Mouse (Mus musculus) liver, embryonic 12.5 days (tissue): ENCODE results near the gene Tfec. TPM values are rescaled to one million over a fixed set of nuclear protein-coding genes. Genes with fewer than 3 reads are reported as not detected.

Source experiments
- ATAC-seq: fragments of 200-750 bp; cut with Nextera tagmentation; 2 replicates; pipeline ENCODE4 v1.8.0; 2017; ENCODE audit warnings: moderate number of reproducible peaks, mild to moderate bottlenecking, moderate library complexity
- H3K27ac ChIP-seq: fragments of 300-500 bp; sonication (generic); 2 replicates; pipeline ENCODE4 v1.5.1; 2016; ENCODE audit warnings: mild to moderate bottlenecking
- H3K27me3 ChIP-seq: fragments of 300-500 bp; sonication (generic); replicated peaks from 2 replicates; pipeline ENCODE4 v1.6.1; 2016; ENCODE audit warnings: mild to moderate bottlenecking, moderate library complexity
- H3K36me3 ChIP-seq: fragments of 300-500 bp; sonication (generic); 2 replicates; pipeline ENCODE4 v1.6.1; 2016; ENCODE audit warnings: mild to moderate bottlenecking, moderate library complexity
- H3K4me1 ChIP-seq: fragments of 300-500 bp; sonication (generic); 2 replicates; pipeline ENCODE4 v1.6.1; 2016
- H3K4me2 ChIP-seq: fragments of 300-500 bp; sonication (generic); 2 replicates; pipeline ENCODE4 v1.6.1; 2016; ENCODE audit warnings: mild to moderate bottlenecking, moderate library complexity
- H3K4me3 ChIP-seq: fragments of 300-500 bp; sonication (generic); 2 replicates; pipeline ENCODE4 v1.5.1; 2016; ENCODE audit warnings: mild to moderate bottlenecking, moderate library complexity
- H3K9ac ChIP-seq: fragments of 300-500 bp; sonication (generic); 2 replicates; pipeline ENCODE4 v1.6.1; 2016; ENCODE audit warnings: mild to moderate bottlenecking, moderate library complexity
- H3K9me3 ChIP-seq: fragments of 300-500 bp; sonication (generic); replicated peaks from 2 replicates; pipeline ENCODE4 v1.6.1; 2016; ENCODE audit warnings: mild to moderate bottlenecking, moderate library complexity
- WGBS: fragments of 180-500 bp; shearing (Covaris S2); methylation state at CpG from one replicate; pipeline ENCODE4 v1.1.7; 2016; ENCODE audit not compliant: insufficient replicate concordance; 5-methylcytosine and 5-hydroxymethylcytosine counted together
- polyA plus RNA-seq: library from polyadenylated mRNA; unstranded; fragments of >200 nt; fragmentation: Nextera tagmentation; extraction: Ambion mirVana; gene quantifications from 2 replicates; pipeline ENCODE4 v1.2.1, GENCODE M21; 2016

The Tfec gene
- polyA plus RNA-seq, 1 experiment from 2014 or later, result 3.7 TPM

DNA sequence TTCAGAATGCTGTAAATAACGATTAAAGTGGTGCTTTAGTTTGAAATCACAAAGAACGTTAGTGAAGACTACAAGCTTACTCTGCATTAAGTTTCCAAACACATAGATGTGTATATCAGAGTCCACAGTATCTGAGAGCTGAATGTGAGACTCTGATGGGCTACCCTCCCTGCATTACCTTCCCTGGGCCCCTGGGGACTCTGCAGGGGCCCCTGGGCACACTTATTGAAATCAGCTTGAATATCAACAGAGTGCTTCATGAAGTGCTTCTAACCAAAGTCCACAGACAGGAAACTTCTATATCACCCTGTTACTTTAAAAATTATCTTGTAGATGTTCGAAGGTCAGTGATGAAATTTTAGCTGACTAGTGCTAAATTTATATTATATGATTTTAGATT, 36.2 kb downstream of the Tfec start:
- no peak overlapping the region for H3K9ac ChIP-seq
- no peak overlapping the region for H3K27ac ChIP-seq
- H3K36me3 ChIP-seq, result no peaks in the 10 kb centered on the region
- no peak for ATAC-seq
- no peaks in the 10 kb centered on the region for H3K9me3 ChIP-seq
- WGBS, result 73% methylated on average over 3 of the region's 3 CpGs
- no peaks in the 10 kb centered on the region for H3K4me1 ChIP-seq
- H3K4me2 ChIP-seq, result no peak overlapping the region
- H3K27me3 ChIP-seq, result no peaks in the 10 kb centered on the region
- no peak overlapping the region for H3K4me3 ChIP-seq

DNA sequence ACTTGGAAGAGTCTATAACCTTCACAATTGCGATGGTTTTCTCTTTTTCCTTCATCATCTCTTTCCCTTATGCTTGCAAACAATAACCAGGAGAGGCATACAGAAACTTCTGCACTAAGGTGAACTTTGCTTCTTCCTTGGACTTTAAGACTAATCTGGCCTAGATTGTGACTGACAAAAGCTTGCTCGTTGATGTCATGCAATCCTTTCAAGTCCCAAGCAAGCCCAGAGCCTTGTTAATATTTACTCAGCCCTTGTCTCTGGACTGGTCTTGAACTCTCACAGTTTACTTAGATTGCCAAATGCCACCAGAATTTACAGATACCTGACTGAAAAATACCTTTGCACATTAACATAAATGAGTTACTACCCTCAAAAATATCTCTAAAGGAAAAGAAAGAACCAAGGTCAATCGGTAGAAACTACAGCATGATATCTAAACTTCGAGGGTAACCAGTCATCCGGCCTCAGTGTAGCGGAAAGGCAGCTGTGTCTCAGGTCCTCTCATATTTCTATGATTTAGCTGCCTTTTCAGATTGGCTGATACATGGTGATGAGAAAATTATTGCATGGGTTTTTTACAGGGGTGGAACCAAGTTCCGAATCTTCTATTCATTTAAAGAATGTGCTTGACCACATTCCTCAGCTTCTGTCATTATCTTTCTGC, 42.2 kb downstream of the Tfec start:
- ATAC-seq, result no peak
- H3K4me2 ChIP-seq, result no peak overlapping the region
- no peaks in the 10 kb centered on the region for H3K36me3 ChIP-seq
- no peaks in the 10 kb centered on the region for H3K4me1 ChIP-seq
- no peaks in the 10 kb centered on the region for H3K9me3 ChIP-seq
- no peak overlapping the region for H3K9ac ChIP-seq
- 67% methylated on average over 7 of the region's 7 CpGs for WGBS
- no peak overlapping the region for H3K27ac ChIP-seq
- no peaks in the 10 kb centered on the region for H3K27me3 ChIP-seq
- H3K4me3 ChIP-seq, result no peak overlapping the region

DNA sequence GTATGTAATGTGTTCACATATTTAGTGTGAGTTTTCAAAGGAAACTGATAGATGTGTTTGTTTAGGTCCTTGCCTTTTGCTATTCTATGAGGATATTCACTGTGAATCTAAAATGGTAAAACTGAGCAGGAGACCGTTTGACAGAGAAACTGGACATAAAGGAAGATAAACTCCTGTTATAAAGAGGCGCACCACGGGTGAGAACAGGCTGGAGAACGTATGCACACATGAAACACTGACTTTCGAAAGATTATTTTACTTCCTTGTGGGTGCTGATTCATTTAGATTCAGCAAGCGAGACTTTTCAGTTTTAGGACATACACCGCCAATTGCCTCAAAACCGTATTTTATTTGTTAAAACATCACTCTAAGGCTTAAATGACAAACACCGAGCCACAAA, 43.3 kb downstream of the Tfec start:
- H3K4me1 ChIP-seq, result no peaks in the 10 kb centered on the region
- no peak for ATAC-seq
- no peak overlapping the region for H3K4me2 ChIP-seq
- H3K4me3 ChIP-seq, result no peak overlapping the region
- H3K36me3 ChIP-seq, result no peaks in the 10 kb centered on the region
- no peak overlapping the region for H3K9ac ChIP-seq
- no peak overlapping the region for H3K27ac ChIP-seq
- H3K27me3 ChIP-seq, result no peaks in the 10 kb centered on the region
- no peaks in the 10 kb centered on the region for H3K9me3 ChIP-seq
- 63% methylated on average over 9 of the region's 9 CpGs for WGBS

DNA sequence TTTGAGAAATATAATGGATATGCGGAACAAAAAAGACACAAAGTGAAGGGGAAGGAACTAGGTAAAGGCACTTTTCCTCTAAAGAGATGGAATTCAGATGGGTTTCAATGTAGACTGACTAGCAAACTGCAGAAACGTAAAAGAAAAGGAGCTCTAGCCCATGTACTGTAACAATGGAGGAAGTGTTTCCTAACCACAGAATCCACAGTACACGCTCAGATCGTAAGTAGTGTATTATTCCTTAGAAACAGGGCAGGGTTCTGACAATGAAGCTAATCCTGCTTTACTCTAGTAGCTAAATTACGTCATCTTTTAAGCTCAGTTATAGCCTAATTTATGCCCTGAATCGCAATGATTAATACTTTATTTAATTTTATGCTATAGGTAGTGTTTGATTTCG, 51.7 kb downstream of the Tfec start:
- no peak overlapping the region for H3K4me2 ChIP-seq
- no peak for ATAC-seq
- H3K27ac ChIP-seq, result no peak overlapping the region
- H3K9ac ChIP-seq, result no peak overlapping the region
- H3K27me3 ChIP-seq, result no peaks in the 10 kb centered on the region
- WGBS, result 52% methylated on average over 7 of the region's 7 CpGs
- no peaks in the 10 kb centered on the region for H3K4me1 ChIP-seq
- H3K36me3 ChIP-seq, result no peaks in the 10 kb centered on the region
- no peaks in the 10 kb centered on the region for H3K9me3 ChIP-seq
- no peak overlapping the region for H3K4me3 ChIP-seq

DNA sequence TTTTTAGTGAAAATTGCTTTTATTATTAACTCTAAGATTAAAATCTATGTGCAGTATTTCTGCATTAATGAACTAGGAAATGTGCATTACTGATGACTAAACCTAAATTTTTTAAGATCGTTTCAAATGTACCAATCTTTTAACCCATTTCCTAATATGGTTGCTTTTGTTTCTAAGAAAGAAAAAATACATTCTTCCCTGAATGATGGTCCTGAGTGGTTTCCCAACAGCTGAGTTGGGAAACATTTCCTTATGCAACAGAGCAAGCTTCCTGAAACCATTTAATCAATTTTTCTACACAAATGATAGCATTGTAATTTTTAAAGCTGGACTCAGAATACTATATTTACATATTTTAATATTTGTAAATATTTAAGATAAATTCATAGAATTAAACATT, 62.6 kb downstream of the Tfec start:
- Histone ChIP-seq H3K36me3 (no peaks in the 10 kb centered on the region), H3K4me2 (no peak overlapping the region), H3K4me3 (no peak overlapping the region), H3K27me3 (no peaks in the 10 kb centered on the region), H3K9me3 (no peaks in the 10 kb centered on the region), H3K27ac (no peak overlapping the region), H3K4me1 (no peaks in the 10 kb centered on the region), H3K9ac (no peak overlapping the region)
- 66% methylated on average over 1 of the region's 1 CpGs for WGBS
- no peak for ATAC-seq

DNA sequence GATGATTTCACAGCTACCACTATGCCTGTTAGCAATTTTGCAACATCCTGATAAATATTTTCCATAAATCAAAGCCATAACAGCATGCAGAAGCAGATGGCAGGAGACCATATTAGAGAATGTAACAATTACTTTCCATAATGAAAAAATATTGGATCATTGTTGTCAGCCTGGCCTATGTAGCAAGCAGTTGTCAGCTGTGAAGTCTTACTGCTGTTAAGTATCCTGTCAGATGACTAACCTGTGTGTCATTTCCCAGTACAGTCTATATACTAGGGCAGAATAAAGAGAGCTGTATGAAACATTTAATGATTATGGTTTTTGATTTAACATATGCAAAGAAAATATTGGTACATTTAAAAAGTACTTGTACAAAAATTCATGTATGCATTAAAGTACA, 69.9 kb downstream of the Tfec start:
- H3K9ac ChIP-seq, result no peak overlapping the region
- ATAC-seq, result no peak
- no peaks in the 10 kb centered on the region for H3K4me1 ChIP-seq
- H3K27ac ChIP-seq, result no peak overlapping the region
- H3K9me3 ChIP-seq, result no peaks in the 10 kb centered on the region
- H3K4me3 ChIP-seq, result no peak overlapping the region
- no peaks in the 10 kb centered on the region for H3K27me3 ChIP-seq
- H3K4me2 ChIP-seq, result no peak overlapping the region
- H3K36me3 ChIP-seq, result no peaks in the 10 kb centered on the region

DNA sequence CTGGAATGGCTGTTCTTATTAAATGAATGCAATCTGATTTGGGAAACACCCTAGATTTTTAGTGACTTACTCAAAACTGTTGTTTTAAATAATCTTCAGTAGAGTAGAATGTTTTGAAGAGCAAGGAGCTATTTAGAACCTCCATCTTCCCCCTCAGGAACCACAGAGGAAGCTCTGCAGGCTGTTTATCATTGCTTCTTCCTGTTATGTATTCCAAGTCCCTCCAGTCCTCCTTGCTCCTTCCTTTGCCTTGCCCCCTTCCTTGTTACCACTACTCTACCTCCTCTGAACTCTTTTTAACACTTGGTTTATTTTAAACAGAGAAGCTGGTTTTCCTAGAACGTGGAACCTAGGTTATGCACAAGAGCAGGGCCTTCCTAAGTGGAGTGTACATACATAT, 76.3 kb downstream of the Tfec start:
- Histone ChIP-seq H3K9me3 (no peaks in the 10 kb centered on the region), H3K27me3 (no peaks in the 10 kb centered on the region), H3K27ac (no peak overlapping the region), H3K36me3 (no peaks in the 10 kb centered on the region), H3K9ac (no peak overlapping the region), H3K4me1 (no peaks in the 10 kb centered on the region), H3K4me3 (no peak overlapping the region), H3K4me2 (no peak overlapping the region)
- WGBS, result 22% methylated on average over 1 of the region's 1 CpGs
- ATAC-seq, result no peak

DNA sequence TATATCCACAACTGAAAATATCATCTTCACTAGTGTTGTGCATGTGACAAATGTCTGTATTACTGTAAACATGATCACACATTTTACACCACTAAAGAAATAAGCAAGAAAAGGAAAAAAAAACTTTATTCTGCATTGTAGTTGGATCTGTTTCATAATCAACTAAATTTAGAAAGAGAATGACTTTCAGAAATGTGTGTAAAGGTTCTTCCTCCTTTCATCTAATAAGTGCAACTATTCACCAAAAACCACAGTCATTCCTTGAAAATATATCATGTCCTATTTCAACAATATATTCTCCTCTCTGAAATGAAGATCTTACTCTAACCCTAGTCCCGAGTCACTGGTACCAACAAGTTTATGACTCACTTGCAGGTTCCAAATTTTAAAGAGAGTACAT, 91.9 kb downstream of the Tfec start:
- 60% methylated on average over 1 of the region's 1 CpGs for WGBS
- H3K4me2 ChIP-seq, result no peak overlapping the region
- H3K4me3 ChIP-seq, result no peak overlapping the region
- ATAC-seq, result no peak
- no peaks in the 10 kb centered on the region for H3K27me3 ChIP-seq
- H3K27ac ChIP-seq, result no peak overlapping the region
- no peaks in the 10 kb centered on the region for H3K9me3 ChIP-seq
- no peak overlapping the region for H3K9ac ChIP-seq
- H3K4me1 ChIP-seq, result no peaks in the 10 kb centered on the region
- no peaks in the 10 kb centered on the region for H3K36me3 ChIP-seq

DNA sequence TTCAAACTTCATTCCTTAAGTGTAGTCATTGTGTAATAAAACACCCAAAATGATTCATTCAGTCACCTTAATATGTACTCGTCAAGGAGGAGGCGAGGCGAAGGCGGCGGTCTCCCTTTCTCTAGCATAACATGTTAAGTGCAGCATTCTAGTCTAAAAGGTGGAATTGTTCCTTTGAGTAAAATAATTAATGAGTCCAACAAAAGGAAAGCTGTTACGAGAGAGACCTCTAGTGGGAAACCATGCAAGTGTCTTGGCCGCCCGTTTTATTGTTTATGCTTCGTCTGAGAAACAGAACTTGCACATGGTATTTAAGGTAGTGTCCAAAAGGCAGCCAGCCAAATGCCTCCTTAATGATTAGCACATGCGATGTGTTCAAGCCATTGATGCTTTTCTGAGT, 100.6 kb downstream of the Tfec start:
- no peak overlapping the region for H3K27ac ChIP-seq
- H3K4me1 ChIP-seq, result no peaks in the 10 kb centered on the region
- 45% methylated on average over 10 of the region's 10 CpGs for WGBS
- no peaks in the 10 kb centered on the region for H3K27me3 ChIP-seq
- no peaks in the 10 kb centered on the region for H3K9me3 ChIP-seq
- no peak overlapping the region for H3K4me2 ChIP-seq
- H3K9ac ChIP-seq, result no peak overlapping the region
- no peak overlapping the region for H3K4me3 ChIP-seq
- ATAC-seq, result no peak
- no peaks in the 10 kb centered on the region for H3K36me3 ChIP-seq

DNA sequence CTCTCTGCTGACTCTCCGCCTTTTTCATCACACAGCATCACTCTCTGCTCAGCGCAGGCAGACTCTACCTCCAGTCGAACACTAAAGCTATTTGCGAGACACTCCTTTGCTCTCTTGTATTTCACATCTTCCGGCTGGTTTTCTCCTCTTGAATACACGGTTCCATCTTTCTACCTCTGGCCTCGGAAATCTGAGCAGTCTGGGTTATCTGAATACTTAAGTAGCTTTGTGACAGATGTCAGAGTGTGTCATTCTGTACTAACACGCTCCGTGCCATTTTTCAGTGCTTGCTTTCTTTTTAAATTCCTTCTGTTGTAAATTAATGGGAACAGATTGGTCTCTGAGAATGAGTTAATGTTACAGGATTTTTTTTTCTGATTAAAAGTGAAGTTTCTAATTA, 101.3 kb downstream of the Tfec start:
- no peak overlapping the region for H3K27ac ChIP-seq
- no peaks in the 10 kb centered on the region for H3K36me3 ChIP-seq
- no peak overlapping the region for H3K4me2 ChIP-seq
- H3K27me3 ChIP-seq, result no peaks in the 10 kb centered on the region
- ATAC-seq, result no peak
- H3K9ac ChIP-seq, result no peak overlapping the region
- no peaks in the 10 kb centered on the region for H3K9me3 ChIP-seq
- WGBS, result 68% methylated on average over 9 of the region's 9 CpGs
- H3K4me3 ChIP-seq, result no peak overlapping the region
- H3K4me1 ChIP-seq, result no peaks in the 10 kb centered on the region

DNA sequence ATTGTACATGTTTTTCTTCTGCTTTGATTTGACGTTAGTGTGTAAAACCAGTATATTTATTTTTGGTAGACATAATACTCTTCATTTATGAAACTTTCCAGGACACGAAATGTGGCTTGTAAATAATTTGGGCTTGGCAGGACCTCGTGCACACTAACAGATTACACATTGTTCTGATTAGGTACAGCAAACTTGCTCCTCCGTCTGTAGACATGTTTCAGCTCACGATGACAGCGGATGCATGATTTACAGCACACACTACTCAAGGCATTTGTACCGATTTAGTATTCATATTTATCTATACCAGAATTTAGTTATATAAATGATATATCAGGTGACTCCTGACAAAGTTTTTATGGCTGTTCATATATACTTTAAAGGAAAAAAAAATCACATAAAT, 104.2 kb downstream of the Tfec start:
- no peaks in the 10 kb centered on the region for H3K9me3 ChIP-seq
- H3K27ac ChIP-seq, result no peak overlapping the region
- H3K4me2 ChIP-seq, result no peak overlapping the region
- 66% methylated on average over 7 of the region's 7 CpGs for WGBS
- no peaks in the 10 kb centered on the region for H3K27me3 ChIP-seq
- no peak overlapping the region for H3K4me3 ChIP-seq
- no peak overlapping the region for H3K9ac ChIP-seq
- H3K36me3 ChIP-seq, result no peaks in the 10 kb centered on the region
- ATAC-seq, result no peak
- H3K4me1 ChIP-seq, result no peaks in the 10 kb centered on the region

DNA sequence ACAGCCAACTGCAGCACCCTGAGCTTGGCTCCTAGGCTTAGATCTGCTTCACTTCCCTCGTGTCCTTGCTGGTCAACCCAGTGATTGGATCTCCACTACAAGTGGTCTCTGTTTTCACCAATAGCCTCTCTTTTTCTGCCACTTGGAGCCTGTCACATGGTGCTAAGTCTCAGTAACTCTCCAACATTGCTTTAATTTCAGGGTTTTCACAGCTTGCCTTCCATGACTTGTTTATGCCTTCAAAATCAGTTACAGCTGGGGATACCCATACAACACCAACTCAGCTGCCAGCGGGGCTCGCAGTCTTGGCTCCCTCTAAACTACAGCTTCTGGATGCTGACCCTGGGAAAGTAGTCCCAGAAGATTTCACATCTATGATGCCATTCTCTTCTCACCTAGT, 113.1 kb downstream of the Tfec start:
- 67% methylated on average over 3 of the region's 3 CpGs for WGBS
- H3K4me3 ChIP-seq, result no peak overlapping the region
- no peak overlapping the region for H3K9ac ChIP-seq
- no peaks in the 10 kb centered on the region for H3K36me3 ChIP-seq
- H3K9me3 ChIP-seq, result no peaks in the 10 kb centered on the region
- no peaks in the 10 kb centered on the region for H3K27me3 ChIP-seq
- H3K4me1 ChIP-seq, result no peaks in the 10 kb centered on the region
- ATAC-seq, result no peak
- no peak overlapping the region for H3K4me2 ChIP-seq
- H3K27ac ChIP-seq, result no peak overlapping the region
